Mouse (Mus musculus) spleen, adult 18-20 months (tissue): Measurements from ENCODE around the gene Epb41.
A peak's percentile ranks its signal among the peaks of the same experiment; 100 is the strongest.

Experiments used
- DNase-seq, 2 experiments: peaks; one replicate each; pipeline ENCODE4 v3.0.0; 2022; ENCODE audit warnings: mixed read lengths in 2 of 2

Gene Epb41

GRCm38 (mm10) chr4:132043726-132044125 lies 31.4 kb downstream of the Epb41 start:
- DNase-seq: no peak

DNA sequence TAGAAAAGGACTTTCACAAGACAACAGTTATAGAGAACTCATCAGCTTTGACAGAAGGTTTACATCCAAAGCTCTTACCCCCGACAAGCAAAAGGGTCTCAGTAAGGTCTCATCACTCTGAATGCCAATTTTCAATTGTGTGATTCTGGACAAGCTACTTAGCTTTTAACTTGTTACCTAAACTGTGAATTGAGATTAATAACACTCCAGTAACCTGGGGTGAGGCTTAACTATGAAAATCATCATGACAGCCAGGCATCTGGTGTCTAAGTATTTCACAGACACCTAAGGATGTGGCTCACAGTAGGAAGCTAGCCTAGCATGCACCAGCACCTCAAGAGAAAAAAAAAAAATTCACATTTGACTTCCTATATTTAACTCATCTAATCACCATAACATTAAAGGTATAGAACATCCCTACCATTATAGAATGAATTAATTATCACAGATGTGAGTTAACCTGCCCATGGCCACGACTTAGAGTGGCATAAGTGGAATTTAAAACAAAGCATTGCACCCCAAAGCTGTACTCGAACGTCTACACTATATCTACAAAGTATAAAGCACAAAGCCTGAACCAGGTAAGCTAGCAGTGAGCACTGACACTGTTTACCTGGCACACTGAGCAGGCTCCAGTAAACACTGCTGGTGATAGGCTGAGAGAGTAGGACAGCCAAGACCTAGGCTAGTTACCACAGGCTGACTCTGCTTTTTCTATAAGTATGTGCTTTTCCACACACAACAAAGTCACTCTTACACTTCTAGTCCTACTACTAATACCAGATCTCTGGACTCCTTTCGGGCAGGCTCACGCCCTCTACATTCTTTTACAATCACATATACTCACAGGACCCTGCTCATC lies 33.4 kb downstream of the Epb41 start:
- no peak for DNase-seq

DNA sequence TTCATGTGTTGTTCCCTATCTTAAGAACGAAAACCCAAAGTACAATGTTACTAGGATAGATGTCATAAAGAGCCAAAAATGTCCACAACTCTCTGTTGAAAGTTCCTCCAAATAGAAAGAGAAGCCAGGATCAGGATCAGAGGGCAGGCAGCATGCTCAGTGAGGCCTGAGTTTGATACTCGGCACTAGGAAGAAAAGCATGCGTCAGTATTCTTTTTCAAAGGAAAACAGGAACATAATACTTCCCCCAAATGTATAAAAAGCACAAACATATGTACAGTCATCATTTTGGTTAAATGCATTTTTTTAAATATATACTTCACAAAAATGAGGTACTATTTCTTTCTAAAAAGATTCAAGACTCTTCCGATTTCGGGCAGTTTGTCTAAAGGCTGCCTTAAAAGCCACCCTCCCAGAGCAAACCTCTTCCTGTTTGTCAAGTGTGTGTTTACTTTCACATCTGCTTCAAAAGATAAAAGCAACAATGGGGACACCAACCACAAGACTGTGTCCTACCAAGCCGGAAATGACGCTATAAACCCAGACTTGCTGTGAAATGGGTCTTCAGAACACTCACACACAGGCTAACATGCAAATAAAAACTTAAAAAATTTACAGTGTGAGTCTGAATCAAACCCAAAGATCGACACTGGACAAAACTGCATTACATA lies 35.0 kb downstream of the Epb41 start:
- peak; percentile 14 to 20 for DNase-seq

DNA sequence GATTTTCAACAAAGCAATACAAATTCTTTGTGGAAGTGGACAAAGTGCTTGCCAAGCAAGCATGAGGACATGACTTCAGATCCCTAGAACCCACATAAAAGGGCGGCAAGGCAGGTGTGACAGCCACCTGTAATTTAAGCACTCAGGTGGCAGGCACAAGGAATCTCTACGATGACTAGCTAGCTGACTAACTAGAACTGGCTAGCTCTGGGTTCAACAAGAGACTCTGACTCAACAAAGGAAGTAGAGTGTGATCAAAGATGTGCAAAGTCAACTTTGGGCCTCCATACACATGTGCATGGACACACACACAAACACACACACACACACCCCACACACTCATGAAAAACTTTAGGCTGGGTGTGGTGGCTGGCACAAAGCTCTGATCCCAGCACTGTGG lies 35.6 kb downstream of the Epb41 start:
- no peak for DNase-seq

GRCm38 (mm10) chr4:132038809-132039208 lies 36.3 kb downstream of the Epb41 start:
- no peak for DNase-seq

DNA sequence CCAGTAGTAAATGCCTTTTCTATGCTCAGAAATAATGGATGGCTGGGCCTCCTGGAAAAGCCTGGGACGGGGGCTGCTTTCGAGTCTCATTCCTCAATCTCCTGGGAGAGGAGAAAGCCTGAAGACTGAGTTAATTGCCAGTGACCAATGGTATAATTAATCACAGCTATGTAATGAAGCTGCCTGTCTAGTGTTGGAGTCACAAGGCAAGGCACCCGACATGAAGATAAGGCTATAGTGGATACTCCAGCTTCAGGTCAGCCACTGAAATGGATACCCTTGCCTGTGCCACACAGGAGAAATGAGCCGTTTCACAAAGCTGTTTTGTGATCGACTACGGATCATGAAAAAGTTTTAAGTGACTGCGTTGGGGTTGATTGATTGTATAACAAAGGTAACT lies 37.1 kb downstream of the Epb41 start:
- DNase-seq: no peak

- no peak for DNase-seq
These were observed 38.0 kb downstream of the Epb41 start for GRCm38 (mm10) chr4:132037137-132037536.

DNA sequence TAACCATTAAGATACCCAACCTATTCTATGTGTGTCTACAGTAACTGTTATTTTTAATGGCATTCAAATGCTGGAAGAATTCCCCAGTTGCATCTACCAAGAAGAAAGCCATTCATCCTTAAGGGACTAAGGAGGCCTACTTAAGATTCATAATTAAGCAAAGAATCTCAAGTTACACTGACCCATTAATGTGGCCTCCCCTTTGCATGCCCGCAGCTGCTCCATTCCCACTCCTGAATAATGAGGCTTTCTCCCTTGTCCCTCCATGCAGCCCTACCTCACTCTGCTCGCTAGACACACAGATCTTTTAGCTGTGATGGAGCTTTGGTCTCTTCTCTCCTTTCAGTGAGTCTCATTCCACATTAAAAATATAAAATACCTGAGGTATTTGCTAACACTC lies 40.9 kb downstream of the Epb41 start:
- no peak for DNase-seq

DNA sequence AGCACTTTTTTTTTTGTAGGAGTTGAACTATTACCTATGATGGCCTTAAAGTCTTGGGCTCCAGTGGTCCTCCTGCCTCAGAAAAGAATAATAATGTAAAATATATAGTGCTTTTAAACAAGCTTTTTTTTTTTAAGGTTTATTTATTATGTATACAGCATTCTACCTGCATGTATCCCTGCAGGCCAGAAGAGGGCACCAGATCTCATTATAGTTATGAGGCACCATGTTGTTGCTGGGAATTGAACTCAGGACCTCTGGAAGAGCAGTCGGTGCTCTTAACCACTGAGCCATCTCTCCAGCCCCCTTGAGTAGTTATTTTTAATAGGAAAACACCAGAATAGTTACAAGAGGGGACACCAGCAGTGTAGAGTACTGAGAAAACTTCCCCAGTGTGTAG lies 41.9 kb downstream of the Epb41 start:
- DNase-seq: no peak

DNA sequence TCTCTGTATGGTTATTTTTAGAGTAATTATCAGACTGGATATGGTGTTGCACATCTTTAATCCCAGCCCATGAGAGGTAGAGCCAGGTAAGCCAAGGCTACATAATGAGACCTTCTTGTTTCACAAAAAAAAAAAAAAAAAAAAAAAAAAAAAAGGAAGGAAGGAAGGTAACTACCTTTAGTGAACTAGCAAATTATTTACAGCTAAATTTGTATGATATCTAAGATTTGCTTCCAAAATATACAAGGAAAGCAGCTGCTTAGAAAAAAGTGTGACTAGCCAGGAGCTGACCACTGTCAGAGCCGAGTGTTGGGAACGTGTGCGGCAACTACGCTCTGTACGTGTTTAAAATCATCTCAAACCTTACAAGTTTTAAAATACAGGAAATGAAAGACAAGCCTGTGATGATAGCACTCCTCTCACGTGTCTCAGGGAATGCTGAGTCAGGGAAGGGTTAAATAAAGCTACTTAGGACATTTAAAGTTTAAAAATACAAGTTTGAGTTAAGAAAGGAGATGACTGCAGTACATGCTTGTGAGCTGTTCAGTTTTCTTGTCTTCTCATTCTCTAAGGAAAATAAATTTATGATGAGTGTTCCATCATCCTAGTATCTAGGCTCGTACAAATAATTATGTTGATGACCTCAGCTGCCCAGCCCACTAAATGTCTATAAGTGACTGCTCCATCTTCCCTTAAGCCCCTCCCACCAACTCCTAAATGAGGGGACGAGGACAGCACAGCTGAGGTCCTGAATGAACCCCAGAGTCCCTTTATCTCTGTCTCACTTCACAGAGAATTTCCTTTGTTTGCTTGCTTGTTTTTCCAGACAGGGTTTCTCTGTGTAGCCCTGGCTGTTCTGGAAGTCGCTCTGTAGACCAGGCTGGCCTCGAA lies 45.0 kb downstream of the Epb41 start:
- DNase-seq: no peak

- DNase-seq: no peak
These were observed 47.3 kb downstream of the Epb41 start for GRCm38 (mm10) chr4:132027806-132028205.

DNA sequence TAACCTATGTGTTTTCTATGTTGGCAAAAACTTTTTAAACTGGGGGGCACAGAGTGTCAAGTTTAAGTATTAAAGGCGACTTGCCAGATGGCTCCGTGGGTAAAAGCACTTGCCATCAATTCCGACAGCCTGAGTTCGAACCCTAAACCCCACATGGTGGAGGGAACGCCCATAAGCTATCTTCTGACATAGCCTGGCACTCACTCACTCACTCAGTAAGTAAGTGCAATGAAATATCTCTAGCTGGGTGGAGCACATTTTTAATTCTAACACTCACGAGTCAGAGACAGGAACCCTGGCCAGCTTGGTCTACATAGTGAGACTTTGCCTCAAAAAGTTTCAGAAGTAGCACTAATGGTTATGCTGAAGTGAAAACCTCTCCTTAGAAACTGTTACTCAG lies 48.0 kb downstream of the Epb41 start:
- DNase-seq: no peak

- no peak for DNase-seq
These were observed 49.2 kb downstream of the Epb41 start for GRCm38 (mm10) chr4:132025738-132026527.

DNA sequence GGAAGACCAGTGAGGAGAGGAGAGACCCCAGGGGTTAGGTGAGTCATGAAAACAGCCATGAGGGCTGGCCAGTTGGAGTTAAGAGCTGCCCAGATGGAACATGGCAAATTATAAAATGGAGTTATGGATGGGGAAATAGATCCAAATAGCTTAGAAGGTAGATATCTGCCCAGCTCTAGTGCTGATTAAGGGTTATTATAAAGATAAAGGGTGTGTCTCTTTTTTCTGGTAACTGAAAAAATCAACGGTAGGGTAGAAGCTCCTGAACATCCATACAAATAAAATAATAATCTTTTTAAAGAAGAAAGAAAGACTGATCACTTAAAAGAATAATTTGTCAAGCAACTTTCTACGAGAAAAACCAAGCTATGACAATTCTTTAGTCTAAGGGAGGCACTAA lies 49.9 kb downstream of the Epb41 start:
- DNase-seq: no peak

GRCm38 (mm10) chr4:132023816-132024215 lies 51.3 kb downstream of the Epb41 start:
- DNase-seq: no peak

GRCm38 (mm10) chr4:132022639-132023038 lies 52.5 kb downstream of the Epb41 start:
- no peak for DNase-seq

GRCm38 (mm10) chr4:132021883-132022282 lies 53.2 kb downstream of the Epb41 start:
- DNase-seq: no peak

DNA sequence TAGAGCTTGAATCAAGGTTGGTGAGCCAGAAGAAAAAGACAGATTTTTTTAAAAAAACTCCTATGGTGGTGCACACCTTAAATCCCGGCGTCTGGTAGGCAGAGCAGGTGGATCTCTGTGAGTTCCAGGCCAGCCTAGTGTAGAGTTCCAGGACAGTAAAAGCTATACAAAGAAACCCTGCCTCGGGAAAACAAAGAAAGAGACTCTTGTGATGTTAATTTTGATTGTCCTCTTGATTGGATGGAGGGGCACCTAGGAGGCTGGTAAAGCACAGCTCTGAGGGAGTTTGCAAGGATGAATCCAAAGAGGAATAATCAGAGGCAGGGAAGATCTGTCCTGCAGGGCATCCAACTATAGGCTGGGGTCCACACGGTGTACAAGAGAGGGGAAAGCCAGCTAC lies 56.6 kb downstream of the Epb41 start:
- no peak for DNase-seq

DNA sequence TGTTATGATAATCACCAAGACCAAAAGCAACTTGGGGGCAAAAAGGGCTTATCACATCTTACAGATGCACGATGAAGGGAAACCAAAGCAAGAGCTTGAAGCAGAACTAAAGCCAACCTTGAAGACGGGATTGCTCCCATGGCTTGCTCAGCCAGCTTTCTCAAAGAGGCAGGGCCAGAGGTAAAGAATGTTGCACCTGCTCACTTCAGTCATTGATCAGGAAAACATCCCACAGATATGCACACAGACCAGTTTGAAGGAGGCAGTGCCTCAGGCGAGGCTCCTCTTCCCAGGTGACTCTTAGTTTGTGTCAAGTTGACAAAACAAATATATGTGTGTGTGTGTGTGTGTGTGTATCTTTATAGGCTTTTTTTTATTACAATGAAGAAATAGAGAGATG lies 59.7 kb downstream of the Epb41 start:
- DNase-seq: no peak

DNA sequence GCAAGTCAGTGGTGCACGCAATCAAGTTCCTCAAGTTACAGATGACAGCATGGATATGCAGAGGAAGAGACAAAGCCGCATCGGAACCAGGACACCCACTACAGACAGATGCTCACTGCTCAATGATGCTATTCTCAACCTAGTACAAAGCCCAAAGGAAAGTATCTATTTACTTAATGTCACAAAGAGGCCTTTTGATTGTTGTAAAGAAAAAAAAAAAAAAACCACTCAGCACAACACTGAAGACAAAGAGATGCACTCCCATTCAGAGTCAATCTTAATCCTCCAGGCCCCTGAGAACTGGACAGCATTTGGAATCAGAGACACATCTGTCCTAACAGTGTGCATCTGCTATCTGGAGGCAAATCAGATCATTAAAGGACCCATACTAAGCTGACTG lies 63.5 kb downstream of the Epb41 start:
- no peak for DNase-seq

- no peak for DNase-seq
These were observed 64.7 kb downstream of the Epb41 start for GRCm38 (mm10) chr4:132010416-132010815.

GRCm38 (mm10) chr4:132008191-132008590 lies 66.9 kb downstream of the Epb41 start:
- no peak for DNase-seq

DNA sequence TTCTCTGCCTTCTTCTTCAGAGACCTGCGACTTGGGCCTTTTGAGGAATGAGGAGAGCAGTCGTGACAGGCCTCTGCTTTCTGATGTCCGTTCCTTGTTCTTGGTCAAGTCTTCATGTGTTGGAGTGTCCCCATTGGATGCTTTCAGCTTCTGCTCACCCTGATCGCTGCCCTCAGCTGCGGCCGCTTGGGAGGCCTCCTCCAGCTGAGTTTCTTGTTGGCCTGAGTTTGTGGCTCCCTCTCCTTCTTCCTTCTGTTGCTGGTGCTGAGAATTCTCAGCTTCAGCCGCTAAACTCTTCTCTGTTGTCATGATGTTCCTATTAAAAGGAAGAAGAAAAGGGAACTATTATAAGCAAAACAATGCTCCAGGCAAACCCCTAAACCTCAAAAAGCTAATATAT lies 68.0 kb downstream of the Epb41 start:
- no peak for DNase-seq
